Mouse (Mus musculus) urinary bladder, adult 18-20 months (tissue): ENCODE results near the gene Vps33b.
A peak's percentile ranks its signal among the peaks of the same experiment; 100 is the strongest.

ENCODE experiments used
- DNase-seq, 2 experiments: peaks; one replicate each; pipeline ENCODE4 v3.0.0; 2022; ENCODE audit warnings: low spot score in 2 of 2, mixed read lengths in 2 of 2

Gene Vps33b

GRCm38 (mm10) chr7:80268897-80269750, at the start of gene Vps33b:
Gene Vps33b (plus strand): TSS chr7:80269649.
- peak; percentile 92 for DNase-seq

- DNase-seq = no peak
Observed at GRCm38 (mm10) chr7:80220237-80220797, 49.1 kb upstream of the Vps33b start.

GRCm38 (mm10) chr7:80221179-80221750, 48.2 kb upstream of the Vps33b start:
- DNase-seq = no peak

GRCm38 (mm10) chr7:80227065-80227464, 42.4 kb upstream of the Vps33b start:
- no peak for DNase-seq

- no peak for DNase-seq
Observed at GRCm38 (mm10) chr7:80230196-80230595, 39.3 kb upstream of the Vps33b start.

GRCm38 (mm10) chr7:80231971-80232488, 37.4 kb upstream of the Vps33b start:
- no peak for DNase-seq

GRCm38 (mm10) chr7:80232489-80233029, 36.9 kb upstream of the Vps33b start, which contains the start of the genes Cib1 and Gdpgp1:
Gene Cib1 (minus strand): TSS chr7:80232813.
Gene Gdpgp1 (plus strand): TSS chr7:80232865.
- peak; percentile 95 to 97 for DNase-seq

GRCm38 (mm10) chr7:80233799-80234198, 35.6 kb upstream of the Vps33b start:
- no peak for DNase-seq

GRCm38 (mm10) chr7:80238542-80238941, 30.9 kb upstream of the Vps33b start:
- no peak for DNase-seq

GRCm38 (mm10) chr7:80241661-80242060, 27.8 kb upstream of the Vps33b start:
- no peak for DNase-seq

GRCm38 (mm10) chr7:80244851-80245250, 24.6 kb upstream of the Vps33b start:
- DNase-seq = no peak

- peak; percentile 91 to 96 for DNase-seq
Observed at GRCm38 (mm10) chr7:80246148-80246721, 23.2 kb upstream of the Vps33b start, which contains the start of gene Ttll13. Gene Ttll13 (plus strand): TSS chr7:80246376.

- no peak for DNase-seq
Observed at GRCm38 (mm10) chr7:80246859-80247258, 22.6 kb upstream of the Vps33b start.

- no peak for DNase-seq
Observed at GRCm38 (mm10) chr7:80252437-80252836, 17.0 kb upstream of the Vps33b start.

- no peak for DNase-seq
Observed at GRCm38 (mm10) chr7:80252886-80253285, 16.6 kb upstream of the Vps33b start.

- DNase-seq = no peak
Observed at GRCm38 (mm10) chr7:80255981-80256380, 13.5 kb upstream of the Vps33b start.

- DNase-seq = no peak
Observed at GRCm38 (mm10) chr7:80257706-80258105, 11.7 kb upstream of the Vps33b start.

GRCm38 (mm10) chr7:80260625-80261371, 8.7 kb upstream of the Vps33b start, which contains the start of gene Ngrn:
Gene Ngrn (plus strand): TSS chr7:80261215.
- peak; percentile 74 to 83 for DNase-seq

- DNase-seq = no peak
Observed at GRCm38 (mm10) chr7:80261372-80261990, 8.0 kb upstream of the Vps33b start.

GRCm38 (mm10) chr7:80264606-80265005, 4.8 kb upstream of the Vps33b start:
- no peak for DNase-seq
